Mouse (Mus musculus) right cerebral cortex, postnatal 25 days (tissue): ENCODE results near the gene Osbpl6.

Experiments used
- DNase-seq: peaks from one replicate; pipeline ENCODE4 v3.0.0; 2022

The Osbpl6 gene

GRCm38 (mm10) chr2:76504989-76505388 is 98.7 kb downstream of the Osbpl6 start:
- DNase-seq: no peak

GRCm38 (mm10) chr2:76511281-76511721 is 105.0 kb downstream of the Osbpl6 start:
- DNase-seq: no peak

GRCm38 (mm10) chr2:76512133-76512532 is 105.8 kb downstream of the Osbpl6 start:
- DNase-seq: no peak

- DNase-seq: no peak
These were observed 106.6 kb downstream of the Osbpl6 start for GRCm38 (mm10) chr2:76512888-76513287.

GRCm38 (mm10) chr2:76513296-76513695 is 107.0 kb downstream of the Osbpl6 start:
- no peak for DNase-seq

- no peak for DNase-seq
These were observed 111.2 kb downstream of the Osbpl6 start for GRCm38 (mm10) chr2:76517471-76517870.

GRCm38 (mm10) chr2:76518407-76519063 is 112.2 kb downstream of the Osbpl6 start:
- DNase-seq: no peak

- no peak for DNase-seq
These were observed 115.3 kb downstream of the Osbpl6 start for GRCm38 (mm10) chr2:76521585-76521984.

GRCm38 (mm10) chr2:76524451-76524850 is 118.1 kb downstream of the Osbpl6 start:
- DNase-seq: no peak

- no peak for DNase-seq
These were observed 119.3 kb downstream of the Osbpl6 start for GRCm38 (mm10) chr2:76525645-76526044.

GRCm38 (mm10) chr2:76532490-76533126 is 126.3 kb downstream of the Osbpl6 start:
- no peak for DNase-seq

GRCm38 (mm10) chr2:76534932-76535331 is 128.6 kb downstream of the Osbpl6 start:
- DNase-seq: no peak

GRCm38 (mm10) chr2:76541900-76542299 is 135.6 kb downstream of the Osbpl6 start:
- no peak for DNase-seq

GRCm38 (mm10) chr2:76542921-76543320 is 136.6 kb downstream of the Osbpl6 start:
- no peak for DNase-seq

- DNase-seq: no peak
These were observed 139.2 kb downstream of the Osbpl6 start for GRCm38 (mm10) chr2:76545539-76545938.

- DNase-seq: no peak
These were observed 141.9 kb downstream of the Osbpl6 start for GRCm38 (mm10) chr2:76548171-76548570.

- DNase-seq: no peak
These were observed 142.5 kb downstream of the Osbpl6 start for GRCm38 (mm10) chr2:76548836-76549235.

GRCm38 (mm10) chr2:76549316-76549715 is 143.0 kb downstream of the Osbpl6 start:
- DNase-seq: no peak

- no peak for DNase-seq
These were observed 149.7 kb downstream of the Osbpl6 start for GRCm38 (mm10) chr2:76555852-76556558.

- DNase-seq: no peak
These were observed 153.8 kb downstream of the Osbpl6 start for GRCm38 (mm10) chr2:76560146-76560545.

- no peak for DNase-seq
These were observed 157.6 kb downstream of the Osbpl6 start for GRCm38 (mm10) chr2:76563862-76564261.

GRCm38 (mm10) chr2:76566933-76567551 is 160.7 kb downstream of the Osbpl6 start:
- no peak for DNase-seq

- no peak for DNase-seq
These were observed 165.2 kb downstream of the Osbpl6 start for GRCm38 (mm10) chr2:76571543-76571942.

- no peak for DNase-seq
These were observed 172.6 kb downstream of the Osbpl6 start for GRCm38 (mm10) chr2:76578911-76579310.
